Mouse (Mus musculus) liver, embryonic 12.5 days (tissue): ENCODE results near the gene Crebl2. TPM values are rescaled to one million over a fixed set of nuclear protein-coding genes. Genes with fewer than 3 reads are reported as not detected.

Experiments
- ATAC-seq: fragments of 200-750 bp; cut with Nextera tagmentation; 2 replicates; pipeline ENCODE4 v1.8.0; 2017; ENCODE audit warnings: moderate number of reproducible peaks, mild to moderate bottlenecking, moderate library complexity
- H3K27ac ChIP-seq: fragments of 300-500 bp; sonication (generic); 2 replicates; pipeline ENCODE4 v1.5.1; 2016; ENCODE audit warnings: mild to moderate bottlenecking
- H3K27me3 ChIP-seq: fragments of 300-500 bp; sonication (generic); replicated peaks from 2 replicates; pipeline ENCODE4 v1.6.1; 2016; ENCODE audit warnings: mild to moderate bottlenecking, moderate library complexity
- H3K36me3 ChIP-seq: fragments of 300-500 bp; sonication (generic); 2 replicates; pipeline ENCODE4 v1.6.1; 2016; ENCODE audit warnings: mild to moderate bottlenecking, moderate library complexity
- H3K4me1 ChIP-seq: fragments of 300-500 bp; sonication (generic); 2 replicates; pipeline ENCODE4 v1.6.1; 2016
- H3K4me2 ChIP-seq: fragments of 300-500 bp; sonication (generic); 2 replicates; pipeline ENCODE4 v1.6.1; 2016; ENCODE audit warnings: mild to moderate bottlenecking, moderate library complexity
- H3K4me3 ChIP-seq: fragments of 300-500 bp; sonication (generic); 2 replicates; pipeline ENCODE4 v1.5.1; 2016; ENCODE audit warnings: mild to moderate bottlenecking, moderate library complexity
- H3K9ac ChIP-seq: fragments of 300-500 bp; sonication (generic); 2 replicates; pipeline ENCODE4 v1.6.1; 2016; ENCODE audit warnings: mild to moderate bottlenecking, moderate library complexity
- H3K9me3 ChIP-seq: fragments of 300-500 bp; sonication (generic); replicated peaks from 2 replicates; pipeline ENCODE4 v1.6.1; 2016; ENCODE audit warnings: mild to moderate bottlenecking, moderate library complexity
- WGBS: fragments of 180-500 bp; shearing (Covaris S2); methylation state at CpG from one replicate; pipeline ENCODE4 v1.1.7; 2016; ENCODE audit not compliant: insufficient replicate concordance; 5-methylcytosine and 5-hydroxymethylcytosine counted together
- polyA plus RNA-seq: library from polyadenylated mRNA; unstranded; fragments of >200 nt; fragmentation: Nextera tagmentation; extraction: Ambion mirVana; gene quantifications from 2 replicates; pipeline ENCODE4 v1.2.1, GENCODE M21; 2016

The Crebl2 gene
- polyA plus RNA-seq, 1 experiment from 2014 or later = 1.2 TPM

GRCm38 (mm10) chr6:134897443-134898094 is 67.6 kb downstream of the Crebl2 start:
- WGBS = under 1% methylated on average over 38 of the region's 38 CpGs
- Histone ChIP-seq H3K9ac (peak overlapping the region; percentile 91), H3K4me2 (peak overlapping the region; percentile 91), H3K27me3 (no peaks in the 10 kb centered on the region), H3K9me3 (no peaks in the 10 kb centered on the region), H3K4me3 (peak overlapping the region; percentile 80), H3K36me3 (no peaks in the 10 kb centered on the region), H3K4me1 (peaks cover 28% of the 10 kb centered on the region), H3K27ac (peak overlapping the region; percentile 100)
- ATAC-seq = peak; percentile 91

GRCm38 (mm10) chr6:134898095-134898965 is 68.4 kb downstream of the Crebl2 start, which contains the start of gene Gpr19:
TSS of gene Gpr19 (minus strand) at chr6:134898578.
- H3K36me3 ChIP-seq = no peaks in the 10 kb centered on the region
- peak within 1 kb of the TSS; percentile 91 for H3K9ac ChIP-seq
- H3K27me3 ChIP-seq = no peaks in the 10 kb centered on the region
- peak within 1 kb of the TSS; percentile 80 for H3K4me3 ChIP-seq
- peaks cover 35% of the 10 kb centered on the region for H3K4me1 ChIP-seq
- H3K9me3 ChIP-seq = no peaks in the 10 kb centered on the region
- H3K27ac ChIP-seq = peak within 1 kb of the TSS; percentile 100
- WGBS = under 1% methylated on average over 51 of the region's 51 CpGs
- peak; percentile 91 for ATAC-seq
- peak within 1 kb of the TSS; percentile 91 for H3K4me2 ChIP-seq

GRCm38 (mm10) chr6:134903368-134903767 is 73.4 kb downstream of the Crebl2 start:
- no peak overlapping the region for H3K9ac ChIP-seq
- 65% methylated on average over 4 of the region's 4 CpGs for WGBS
- no peak for ATAC-seq
- H3K36me3 ChIP-seq = no peaks in the 10 kb centered on the region
- H3K4me3 ChIP-seq = no peak overlapping the region
- H3K9me3 ChIP-seq = no peaks in the 10 kb centered on the region
- H3K27ac ChIP-seq = peak overlapping the region; percentile 75; the same call in 1 of the 2 replicates
- no peaks in the 10 kb centered on the region for H3K27me3 ChIP-seq
- no peak overlapping the region for H3K4me2 ChIP-seq
- H3K4me1 ChIP-seq = peaks cover 35% of the 10 kb centered on the region

GRCm38 (mm10) chr6:134903891-134904884 is 74.2 kb downstream of the Crebl2 start:
- Histone ChIP-seq H3K4me3 (no peak overlapping the region), H3K9me3 (no peaks in the 10 kb centered on the region), H3K27ac (peak overlapping the region; percentile 75), H3K9ac (no peak overlapping the region), H3K4me2 (no peak overlapping the region), H3K4me1 (peaks cover 32% of the 10 kb centered on the region), H3K27me3 (no peaks in the 10 kb centered on the region), H3K36me3 (no peaks in the 10 kb centered on the region)
- ATAC-seq = peak; percentile 82
- 71% methylated on average over 10 of the region's 10 CpGs for WGBS

GRCm38 (mm10) chr6:134905811-134906210 is 75.9 kb downstream of the Crebl2 start:
- Histone ChIP-seq H3K4me3 (no peak overlapping the region), H3K4me1 (peaks cover 26% of the 10 kb centered on the region), H3K9ac (no peak overlapping the region), H3K27me3 (no peaks in the 10 kb centered on the region), H3K36me3 (no peaks in the 10 kb centered on the region), H3K4me2 (no peak overlapping the region), H3K9me3 (no peaks in the 10 kb centered on the region), H3K27ac (no peak overlapping the region)
- 61% methylated on average over 1 of the region's 1 CpGs for WGBS
- no peak for ATAC-seq

Other genes with a start within 250 kb of the Crebl2 start
- 0.74 and 0.85 TPM in 2 replicates for gene Mansc1, start 197.7 kb upstream of the Crebl2 start, polyA plus RNA-seq
- gene Borcs5, start 190.6 kb upstream of the Crebl2 start, polyA plus RNA-seq = 13.5 and 14.1 TPM in 2 replicates
- gene Dusp16, start 37.5 kb upstream of the Crebl2 start, polyA plus RNA-seq = 6.6 and 6.7 TPM in 2 replicates
- gene Gpr19, start 68.4 kb downstream of the Crebl2 start, polyA plus RNA-seq = 7.1 and 8.4 TPM in 2 replicates
- gene Cdkn1b, start 90.2 kb downstream of the Crebl2 start, polyA plus RNA-seq = 9.5 and 9.9 TPM in 2 replicates
- 2.2 and 2.3 TPM in 2 replicates for gene Apold1, start 151.6 kb downstream of the Crebl2 start, polyA plus RNA-seq
- gene Ddx47, start 181.5 kb downstream of the Crebl2 start, polyA plus RNA-seq = 84.5 and 87.3 TPM in 2 replicates
- 0.64 and 0.74 TPM in 2 replicates for gene Gprc5a, start 235.5 kb downstream of the Crebl2 start, polyA plus RNA-seq